Mouse (Mus musculus): ENCODE results near the gene Vegfa.

Gene Vegfa

DNA sequence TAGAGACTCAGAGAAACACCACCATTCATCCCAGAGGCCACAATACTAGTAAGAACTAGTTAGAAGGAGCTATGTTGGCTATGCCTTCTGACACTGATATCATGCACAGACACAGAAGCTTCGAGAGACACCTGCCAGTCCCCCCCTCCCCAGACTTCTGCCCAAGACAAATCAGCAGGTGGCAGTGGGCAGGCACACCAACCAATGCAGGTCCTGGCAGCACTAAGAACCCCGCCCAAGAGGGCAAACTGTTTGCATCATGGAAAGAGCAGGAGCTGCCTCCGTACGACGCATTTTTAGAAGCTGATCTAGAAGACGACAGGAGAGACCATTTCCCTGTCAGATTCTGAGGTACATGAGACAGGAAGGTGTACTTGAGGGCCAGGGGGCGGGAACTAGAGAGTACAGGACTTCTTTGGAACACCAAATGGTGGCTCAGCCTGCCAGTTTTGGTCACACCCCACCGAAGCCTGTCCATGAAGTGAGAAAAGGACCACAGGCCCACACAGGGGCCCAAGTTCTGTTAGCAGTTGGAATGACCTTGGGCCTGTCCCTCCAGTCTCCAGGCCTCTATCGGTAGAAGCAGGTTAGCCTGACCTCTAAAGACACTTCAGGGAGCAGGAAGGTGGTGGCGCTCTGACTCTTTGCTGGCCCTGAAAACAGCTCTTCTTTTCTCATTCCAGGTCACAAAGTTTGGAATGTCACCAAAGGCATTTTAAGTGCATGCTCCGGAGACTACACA, 6.1 kb downstream of the Vegfa start:
- DNase-seq (ENCODE audit: low read depth) = no peak

DNA sequence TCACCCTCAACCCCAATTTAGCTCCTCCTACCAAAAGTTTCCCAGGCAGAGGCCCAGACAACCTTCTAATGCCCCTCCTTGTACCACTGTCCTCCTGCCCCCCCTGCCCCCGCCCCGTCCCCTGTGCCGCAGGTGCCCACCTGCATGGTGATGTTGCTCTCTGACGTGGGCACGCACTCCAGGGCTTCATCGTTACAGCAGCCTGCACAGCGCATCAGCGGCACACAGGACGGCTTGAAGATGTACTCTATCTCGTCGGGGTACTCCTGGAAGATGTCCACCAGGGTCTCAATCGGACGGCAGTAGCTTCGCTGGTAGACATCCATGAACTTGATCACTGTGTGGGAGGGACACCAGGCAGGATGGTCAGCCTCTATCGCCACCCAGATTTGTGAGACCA, 7.0 kb downstream of the Vegfa start:
- no peak for DNase-seq (ENCODE audit: low read depth)

DNA sequence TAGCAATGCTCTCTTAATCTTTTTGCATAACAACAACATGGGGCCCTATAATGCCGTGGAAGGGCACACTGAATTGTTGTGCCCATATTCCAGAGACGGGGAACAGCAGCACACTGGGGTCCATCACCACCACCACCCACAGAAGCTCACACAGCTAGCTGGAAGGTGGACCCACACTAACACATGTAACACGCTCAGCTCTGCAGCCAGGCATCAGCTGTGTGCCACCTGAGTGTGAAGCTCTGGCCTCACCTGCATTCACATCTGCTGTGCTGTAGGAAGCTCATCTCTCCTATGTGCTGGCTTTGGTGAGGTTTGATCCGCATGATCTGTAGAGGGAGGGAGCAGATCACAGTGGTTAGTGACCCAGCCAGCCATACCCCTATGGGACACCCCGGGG, 8.0 kb downstream of the Vegfa start:
- DNase-seq (ENCODE audit: low read depth) = no peak

DNA sequence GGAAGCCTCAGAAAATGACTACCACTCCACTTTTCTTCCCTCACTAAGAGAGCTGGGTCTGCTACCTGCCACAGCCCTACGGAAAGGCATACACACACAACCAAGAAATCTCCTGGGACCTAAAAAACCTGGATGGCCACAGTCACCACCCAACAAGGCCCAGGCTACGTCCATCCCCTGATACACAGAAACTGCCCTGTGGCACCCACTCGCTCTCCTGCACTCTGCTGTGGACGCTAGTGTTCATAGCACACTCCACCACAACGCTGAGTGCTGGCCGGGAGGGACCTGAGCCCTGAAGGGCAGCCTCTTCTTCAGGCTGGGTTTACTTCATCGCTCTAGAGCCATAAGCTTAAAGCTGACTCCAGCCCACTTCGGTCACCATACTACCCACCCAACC, 8.6 kb downstream of the Vegfa start:
- no peak for DNase-seq (ENCODE audit: low read depth)

DNA sequence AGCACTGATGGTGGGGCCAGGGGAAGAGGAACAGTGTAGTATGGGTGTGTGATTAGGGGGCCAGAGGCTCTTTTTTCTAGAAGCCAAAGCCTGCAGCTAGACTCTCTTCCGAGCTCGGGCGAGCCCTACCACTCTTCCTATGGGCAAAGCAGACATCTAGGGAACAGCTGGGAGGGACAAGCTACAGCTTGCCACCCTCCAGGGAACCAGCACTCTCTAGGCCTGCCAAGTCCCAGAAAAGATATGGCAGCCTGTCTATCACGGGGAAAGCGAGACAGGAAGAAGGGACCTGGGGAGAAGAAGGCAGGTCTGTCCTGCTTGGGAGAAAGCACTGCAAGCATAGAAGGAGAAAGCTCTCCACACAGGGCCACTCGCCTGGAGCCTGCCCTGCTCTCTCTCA, 9.2 kb downstream of the Vegfa start:
- DNase-seq (ENCODE audit: low read depth) = no peak

DNA sequence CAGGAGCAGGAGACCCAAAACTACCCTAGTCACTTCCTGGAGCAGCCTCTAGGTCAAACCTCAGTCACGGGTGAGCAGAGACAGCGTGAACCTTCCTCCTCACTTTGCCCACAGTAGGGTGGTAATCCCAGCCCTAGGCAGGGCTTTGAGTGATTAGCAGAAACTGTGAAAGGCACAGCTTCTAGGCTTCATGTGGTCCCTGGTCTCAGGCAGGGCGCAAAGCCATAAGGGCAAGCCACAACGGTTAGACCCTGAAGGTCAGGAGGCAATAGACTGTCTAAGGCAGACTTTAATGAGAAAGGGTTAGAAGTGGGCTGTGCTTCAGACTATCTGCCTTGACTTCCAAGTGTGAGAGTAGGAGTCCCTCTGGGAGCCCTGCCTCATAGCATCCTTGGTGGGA, 9.7 kb downstream of the Vegfa start:
- no peak for DNase-seq (ENCODE audit: low read depth)

DNA sequence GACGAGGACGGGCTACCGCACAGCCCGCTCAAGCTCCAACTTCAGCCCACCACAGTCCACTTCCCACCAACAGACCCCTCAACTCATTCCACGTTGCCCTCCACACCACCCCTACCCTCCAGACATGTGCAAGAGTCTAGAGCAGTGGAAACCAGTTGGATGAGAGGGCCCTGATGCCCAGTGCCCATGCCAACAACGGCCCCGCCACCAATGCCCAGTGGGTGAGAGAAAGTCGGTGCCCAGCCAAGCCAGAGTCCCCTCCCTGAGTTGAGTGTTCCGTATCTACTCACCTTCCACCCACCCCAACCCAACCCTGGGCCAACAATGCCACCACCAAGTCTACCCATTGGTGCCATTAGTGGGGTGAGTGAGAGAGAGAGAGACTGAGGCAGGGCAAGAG, 10.4 kb downstream of the Vegfa start:
- DNase-seq (ENCODE audit: low read depth) = no peak

DNA sequence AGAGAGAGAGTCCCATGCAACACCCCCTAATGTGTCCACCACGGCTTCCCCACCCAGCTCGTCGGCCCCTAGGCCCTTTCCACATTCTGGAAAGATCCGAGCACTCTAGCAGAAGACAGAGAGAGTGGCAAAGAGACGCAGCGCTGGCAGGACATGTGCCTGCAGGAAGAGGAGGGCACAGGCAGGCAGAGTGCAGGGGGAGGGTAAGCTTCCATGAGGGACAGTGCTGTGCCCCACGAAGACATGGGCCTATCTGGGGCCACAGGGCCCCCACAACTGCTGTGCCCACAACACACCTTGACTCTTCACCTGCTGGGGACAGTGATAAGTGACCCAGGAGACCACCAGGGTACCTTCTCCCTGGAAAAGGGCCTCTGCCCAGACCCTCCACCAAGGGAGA, 11.0 kb downstream of the Vegfa start:
- DNase-seq (ENCODE audit: low read depth) = no peak

DNA sequence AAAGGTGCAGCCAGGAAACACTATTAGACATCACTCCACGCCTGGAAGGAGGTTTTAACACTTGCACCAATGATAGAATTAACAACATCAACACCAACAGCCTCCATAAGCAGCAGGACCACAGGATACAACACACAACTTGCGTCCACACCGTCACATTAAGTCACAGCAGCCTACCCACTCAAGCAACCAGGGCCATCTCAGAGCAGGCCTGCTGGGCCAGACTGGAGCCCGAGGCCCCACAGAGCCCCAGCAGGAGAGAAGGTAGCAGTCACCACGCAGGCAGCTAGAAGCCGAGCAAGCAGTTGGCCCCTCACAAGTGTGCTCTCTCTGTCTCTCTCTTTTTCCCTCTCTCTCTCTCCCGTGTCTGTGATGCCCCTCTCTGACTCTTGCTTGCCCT, 11.6 kb downstream of the Vegfa start:
- no peak for DNase-seq (ENCODE audit: low read depth)

DNA sequence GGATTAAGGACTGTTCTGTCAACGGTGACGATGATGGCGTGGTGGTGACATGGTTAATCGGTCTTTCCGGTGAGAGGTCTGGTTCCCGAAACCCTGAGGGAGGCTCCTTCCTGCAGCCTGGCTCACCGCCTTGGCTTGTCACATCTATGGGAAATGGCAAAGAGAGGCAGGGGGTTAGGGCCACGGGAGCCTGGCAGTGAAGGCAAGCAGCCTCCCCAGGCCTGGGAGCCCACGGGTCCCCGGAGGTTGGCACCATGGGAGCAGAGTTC, 13.5 kb downstream of the Vegfa start:
- no peak for DNase-seq (ENCODE audit: low read depth)

DNA sequence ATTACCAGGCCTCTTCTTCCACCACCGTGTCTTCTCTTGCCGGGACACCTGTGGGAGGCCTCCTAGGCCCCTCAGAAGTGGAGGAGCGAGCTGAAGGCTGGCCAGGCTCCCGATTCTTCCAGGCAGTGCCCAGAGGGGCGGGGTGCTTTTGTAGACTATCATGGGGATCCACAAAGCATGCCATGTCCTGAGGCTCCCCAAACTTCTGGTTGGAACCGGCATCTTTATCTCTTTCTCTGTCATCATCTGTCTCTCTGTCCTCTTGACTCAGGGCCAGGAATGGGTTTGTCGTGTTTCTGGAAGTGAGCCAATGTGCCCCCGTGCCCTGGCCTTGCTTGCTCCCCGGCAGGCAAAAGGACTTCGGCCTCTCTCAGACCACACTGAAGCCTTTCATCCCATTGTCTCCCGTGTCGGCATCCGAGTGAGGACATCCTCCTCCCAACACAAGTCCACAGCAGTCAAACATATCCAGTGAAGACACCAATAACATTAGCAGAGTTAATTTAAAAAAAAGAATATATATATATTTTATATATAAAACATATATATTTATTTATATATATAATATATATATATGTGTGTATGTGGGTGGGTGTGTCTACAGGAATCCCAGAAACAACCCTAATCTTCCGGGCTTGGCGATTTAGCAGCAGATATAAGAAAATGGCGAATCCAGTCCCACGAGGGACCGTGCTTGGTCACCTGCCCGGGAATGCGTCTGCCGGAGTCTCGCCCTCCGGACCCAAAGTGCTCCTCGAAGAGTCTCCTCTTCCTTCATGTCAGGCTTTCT, 14.0 kb downstream of the Vegfa start:
- DNase-seq (ENCODE audit: low read depth) = no peak

DNA sequence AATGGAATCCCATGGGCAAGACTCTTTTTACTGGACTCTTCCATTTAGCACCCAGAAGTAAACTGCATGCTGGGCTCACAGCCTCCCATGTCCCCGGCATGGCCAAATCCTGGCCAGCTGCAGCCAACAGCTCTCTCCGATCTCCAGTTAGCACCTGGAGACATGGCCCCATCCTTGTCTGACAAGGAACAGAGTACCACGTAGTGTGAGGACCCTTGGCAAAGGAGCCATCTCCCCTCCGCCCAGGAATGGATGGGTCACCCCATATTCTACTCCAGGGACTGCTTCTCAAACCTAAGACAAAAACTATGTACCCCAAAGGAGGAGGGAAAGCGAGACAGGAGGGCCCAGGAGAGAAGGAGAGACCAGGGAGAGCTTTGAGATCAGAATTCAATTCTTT, 15.6 kb downstream of the Vegfa start:
- no peak for DNase-seq (ENCODE audit: low read depth)

DNA sequence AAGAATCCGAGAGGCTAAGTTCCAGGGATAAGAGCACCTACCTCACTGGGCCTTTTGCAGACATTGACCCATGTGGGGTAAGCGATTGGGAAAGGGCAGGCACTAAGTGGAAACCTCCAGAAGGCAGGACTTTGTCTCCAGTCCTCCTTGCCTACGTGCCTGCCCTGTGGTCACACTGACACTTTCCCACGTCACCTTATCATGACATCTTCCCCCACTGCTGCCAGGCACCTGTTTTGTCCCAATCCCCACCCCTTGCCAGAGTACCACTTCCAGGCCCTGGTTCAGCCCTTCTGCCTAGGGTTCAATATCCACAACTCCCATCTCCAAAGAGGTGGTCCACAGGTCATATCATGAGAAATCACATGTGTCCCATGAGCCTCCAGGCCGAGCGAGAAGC, 16.2 kb downstream of the Vegfa start:
- no peak for DNase-seq (ENCODE audit: low read depth)

DNA sequence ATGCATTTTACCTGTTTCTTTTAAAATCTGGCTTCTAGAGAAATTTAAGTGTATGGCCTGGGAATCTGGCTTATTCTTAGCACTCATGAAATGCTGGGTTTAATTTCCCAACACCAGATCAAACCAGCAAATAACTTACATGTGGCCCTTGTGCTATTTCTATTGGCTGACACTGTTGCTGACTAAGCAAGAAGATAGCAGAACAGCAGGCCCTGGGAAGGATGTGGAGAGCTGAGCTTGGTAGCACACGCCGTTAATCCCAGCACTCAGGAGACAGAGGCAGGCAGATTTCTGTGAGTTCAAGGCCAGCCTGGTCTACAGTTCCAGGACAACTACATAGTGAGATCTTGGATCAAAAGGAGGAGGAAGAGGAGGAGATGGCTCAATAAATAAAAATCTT, 17.2 kb downstream of the Vegfa start:
- peak; percentile 33 for DNase-seq (ENCODE audit: low read depth)

DNA sequence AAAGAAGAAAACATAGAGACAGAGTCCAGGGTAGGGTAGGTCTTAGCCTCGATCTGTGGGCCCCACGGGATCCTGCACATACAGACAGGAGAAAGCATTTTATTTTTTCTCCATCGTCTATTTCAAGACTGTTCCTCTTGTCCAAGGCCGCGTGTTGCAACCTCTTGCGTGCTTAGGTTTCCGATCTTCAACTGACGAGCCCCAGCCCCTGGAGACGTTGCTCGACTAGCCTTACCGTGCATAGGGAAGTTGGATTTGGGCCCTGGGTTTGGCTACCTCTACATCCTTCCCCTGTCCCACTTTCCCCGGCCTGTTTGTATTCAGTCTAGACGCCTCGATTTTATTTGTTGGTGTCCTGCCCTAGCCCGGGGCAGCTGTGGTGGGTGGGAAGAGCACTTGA, 18.6 kb downstream of the Vegfa start:
- peak; percentile 65 for DNase-seq (ENCODE audit: low read depth)

DNA sequence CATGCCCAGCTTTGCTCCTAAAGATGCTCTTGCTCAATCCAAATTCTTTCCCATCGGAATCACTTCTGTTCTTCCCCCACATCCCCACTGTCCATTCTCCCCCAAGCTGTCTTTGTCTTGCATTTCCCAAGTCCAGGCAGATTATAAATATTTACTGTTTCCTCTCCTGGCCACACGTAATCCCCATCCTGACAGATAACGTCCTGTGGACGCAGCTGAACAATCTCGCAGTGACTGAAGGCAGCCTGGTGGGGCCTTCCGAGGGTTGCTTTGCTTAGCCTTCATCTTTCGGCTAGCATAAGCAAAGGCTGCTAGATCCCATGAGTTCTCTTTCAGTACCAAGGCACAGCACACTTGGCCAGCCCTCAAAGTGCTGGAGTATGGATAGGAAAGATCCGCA, 20.0 kb downstream of the Vegfa start:
- no peak for DNase-seq (ENCODE audit: low read depth)

DNA sequence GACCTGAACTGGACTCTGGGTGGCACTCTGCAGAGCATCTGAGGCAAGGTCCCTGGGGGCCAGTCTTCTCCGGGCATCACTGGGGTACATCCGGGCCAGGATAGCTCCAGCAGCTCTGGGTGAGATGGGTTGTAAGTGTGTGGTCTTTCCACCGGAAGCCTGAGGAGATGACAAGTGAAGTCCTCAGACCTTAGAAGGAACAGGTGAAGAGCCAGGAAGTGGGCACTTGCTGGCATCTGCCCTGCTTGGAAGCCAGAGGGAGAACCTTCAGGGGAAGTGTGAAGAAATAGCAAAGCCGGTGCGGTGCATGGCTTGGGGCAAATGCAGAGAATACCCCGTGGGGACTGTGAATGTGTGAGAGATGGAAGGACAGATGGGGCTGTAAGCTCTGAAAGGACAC, 21.7 kb downstream of the Vegfa start:
- DNase-seq (ENCODE audit: low read depth) = no peak

DNA sequence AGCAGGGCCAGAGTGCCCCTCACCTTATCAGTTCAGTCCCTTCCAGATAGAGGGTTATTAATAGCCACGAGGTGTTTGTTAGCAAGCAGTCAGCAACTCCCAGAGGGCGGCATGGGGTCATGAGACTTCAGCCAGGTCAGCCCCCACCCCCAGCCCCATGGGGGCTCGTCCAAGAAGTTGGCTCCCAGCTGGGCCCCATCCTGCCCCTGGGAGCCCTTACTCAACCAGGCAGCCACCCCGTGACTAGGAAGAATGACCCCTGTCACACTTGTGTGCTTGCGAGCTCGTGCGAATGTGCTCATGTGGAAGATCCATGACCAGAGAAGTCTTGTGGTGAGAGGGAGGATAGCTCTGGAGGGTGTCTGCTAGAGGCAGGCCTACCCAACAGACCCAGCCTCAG, 23.0 kb downstream of the Vegfa start:
- no peak for DNase-seq (ENCODE audit: low read depth)

DNA sequence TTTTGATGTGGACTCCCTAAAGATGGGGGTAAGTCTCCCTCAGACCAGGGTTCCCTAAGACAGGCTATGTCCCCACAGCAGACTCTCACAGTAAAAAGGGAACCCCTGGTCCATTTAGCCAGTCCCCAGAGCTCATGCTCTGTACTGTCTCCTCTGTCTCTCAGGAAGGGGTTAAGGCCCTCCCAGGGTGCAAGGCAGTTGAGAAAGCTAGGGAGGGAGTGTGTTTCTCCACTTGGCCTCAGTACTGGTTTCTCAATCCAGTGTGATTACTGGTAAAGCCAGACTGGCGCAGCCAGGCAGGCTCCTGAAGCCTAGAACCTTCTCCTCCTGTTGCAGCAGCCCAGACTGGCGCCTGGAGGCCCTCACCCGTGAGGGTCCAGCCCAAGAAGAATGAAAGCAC, 26.7 kb downstream of the Vegfa start:
- DNase-seq (ENCODE audit: low read depth) = peak; percentile 51

DNA sequence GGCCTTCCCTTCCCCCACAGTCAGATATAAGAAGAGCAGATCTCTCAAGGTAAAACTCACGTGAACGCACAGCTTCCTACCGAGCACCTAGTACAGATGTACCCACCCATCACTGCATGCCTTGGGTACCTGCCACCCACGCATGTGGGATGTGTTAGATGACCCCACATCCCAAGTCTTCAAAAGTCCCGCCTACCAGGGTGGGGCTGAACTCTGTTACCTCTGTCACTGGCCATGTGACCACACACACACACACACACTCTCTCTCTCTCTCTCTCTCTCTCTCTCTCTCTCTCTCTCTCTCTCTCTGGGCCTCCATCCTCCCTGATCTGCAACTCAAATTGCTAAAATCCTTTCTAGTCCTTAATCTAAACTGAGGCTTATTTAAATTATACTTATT, 27.7 kb downstream of the Vegfa start:
- peak; percentile 25 for DNase-seq (ENCODE audit: low read depth)

DNA sequence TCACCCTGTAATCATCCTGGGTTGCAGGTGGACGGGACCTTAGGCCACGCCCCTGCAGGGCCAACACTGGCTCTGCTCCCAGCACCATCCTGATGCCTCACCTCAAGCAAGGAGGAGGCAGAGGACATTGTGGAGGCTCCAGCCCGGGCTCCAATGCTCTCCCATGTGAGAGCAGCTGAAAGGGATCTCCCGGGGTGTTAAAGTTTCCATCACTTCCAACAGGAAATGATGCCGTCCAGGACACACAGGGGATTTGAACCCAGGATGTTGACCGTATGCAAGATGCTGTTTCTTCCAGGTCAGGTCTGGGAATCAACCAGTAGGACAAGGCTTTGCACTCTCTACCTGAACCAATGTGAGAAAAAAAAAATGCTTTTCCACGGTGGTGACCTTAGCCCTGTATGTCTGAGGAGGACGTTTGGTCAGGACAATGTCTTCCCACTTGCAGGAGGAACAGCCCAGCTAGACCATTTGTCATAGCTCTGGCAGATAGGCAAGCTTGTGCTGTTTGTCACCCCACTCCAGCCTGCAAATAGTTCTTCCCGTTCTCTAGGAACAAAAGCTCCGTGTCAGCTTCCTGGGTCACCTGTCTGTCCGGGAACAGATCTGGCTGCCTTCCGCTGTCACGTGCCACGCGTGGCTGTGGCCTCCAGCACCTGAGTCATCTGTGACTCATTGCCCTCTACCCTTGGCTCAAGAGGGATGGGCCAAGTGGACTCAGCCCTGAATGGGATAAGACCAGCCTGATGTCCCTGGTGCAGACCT, 28.3 kb downstream of the Vegfa start:
- peak; percentile 46 for DNase-seq (ENCODE audit: low read depth)

DNA sequence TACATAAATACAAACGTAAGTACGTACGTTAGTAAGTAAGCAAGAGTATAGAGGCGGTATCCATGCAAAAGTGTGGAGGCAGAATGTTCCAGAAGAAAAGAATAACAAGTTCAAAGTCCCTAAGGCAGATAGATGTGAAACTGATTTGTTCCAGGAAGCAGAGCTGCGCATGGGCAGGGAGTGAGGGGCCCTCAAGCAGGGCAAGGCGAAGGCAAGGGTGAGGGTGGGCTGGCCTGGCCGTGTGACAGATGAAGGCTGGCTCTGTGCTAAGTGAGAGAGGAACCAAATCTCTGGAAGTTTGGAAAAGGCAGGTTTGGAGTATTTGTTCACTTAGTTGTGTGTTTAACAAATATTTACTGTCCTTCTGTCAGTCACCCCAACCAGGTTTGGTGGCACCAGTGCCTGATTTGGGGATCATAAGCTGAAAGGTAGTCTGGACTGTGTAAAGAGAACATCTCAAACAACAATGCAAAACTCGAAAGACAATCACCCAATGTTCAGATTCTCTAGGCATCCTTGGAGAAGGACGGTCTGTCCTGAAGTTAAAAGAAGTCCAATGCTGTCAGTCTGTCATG, 32.7 kb downstream of the Vegfa start:
- no peak for DNase-seq (ENCODE audit: low read depth)

DNA sequence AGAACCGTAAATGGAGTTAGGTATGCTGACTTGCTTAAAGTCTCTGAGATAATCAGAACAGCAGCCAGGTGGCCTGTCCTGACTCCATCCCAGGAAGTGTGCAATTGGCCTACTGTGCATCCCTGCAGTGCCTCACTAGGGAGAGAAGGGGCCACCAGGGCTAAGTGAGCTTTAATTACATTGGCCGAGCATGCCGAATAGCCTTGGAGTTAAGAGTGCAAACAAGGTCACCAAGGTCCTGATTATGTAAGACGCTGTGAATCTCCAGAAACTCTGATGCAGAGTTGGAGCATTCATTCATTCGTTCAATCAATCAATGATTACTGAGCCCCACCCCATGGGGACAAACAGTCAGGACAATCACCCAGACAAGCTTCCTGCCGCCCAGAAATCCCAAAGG, 33.8 kb downstream of the Vegfa start:
- no peak for DNase-seq (ENCODE audit: low read depth)

Measured in 416B (cell line).